Mouse (Mus musculus): ENCODE data around the gene BC030499.

GRCm38 (mm10) chr11:78262550-78262949, 28.1 kb upstream of the BC030499 start:
- no peak for TF ChIP-seq POLR2A (IDR thresholded peaks at IDR 0.05; ENCODE audit: low read depth, low read length)
- TF ChIP-seq CTCF (IDR thresholded peaks at IDR 0.05; ENCODE audit: borderline replicate concordance, insufficient read depth, low read length): peak; percentile 54; the same call in 1 of the 2 replicates

Measured in embryonic fibroblast, embryonic 13.5 days (primary cell).